Mouse (Mus musculus): ENCODE data around the gene Gfod1. TPM values are rescaled to one million over a fixed set of nuclear protein-coding genes. Genes with fewer than 3 reads are reported as not detected.

The Gfod1 gene
- 10 to 100 TPM; 35.3 to 36.0 TPM for total RNA-seq (2021)

DNA sequence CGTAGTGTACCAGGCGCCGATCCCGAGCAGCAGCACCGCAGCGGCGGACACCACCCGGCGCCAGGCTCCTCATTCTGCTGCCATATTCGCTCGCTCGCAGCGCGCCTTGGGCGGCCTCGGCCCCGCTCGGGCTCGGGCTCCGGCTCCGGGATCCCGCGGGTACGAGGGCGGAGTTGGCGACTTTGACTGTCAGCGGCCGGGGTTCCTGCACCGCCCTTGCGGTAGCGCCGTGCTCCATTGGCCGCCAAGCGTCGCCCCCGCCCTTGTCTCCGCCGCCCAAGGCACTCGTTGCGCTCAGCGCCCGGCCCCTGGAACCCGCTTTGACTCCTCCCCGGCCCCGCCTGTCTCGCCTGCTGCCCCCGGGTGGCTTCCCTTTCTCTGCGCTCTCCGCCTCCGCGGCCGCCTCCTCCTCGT lies at the start of gene Gfod1:
Gene Gfod1 (minus strand): TSS at position 155 of the 414 bp plus-strand sequence.
- peak; percentile 97 for DNase-seq (ENCODE audit: low spot score)
- intact Hi-C loops (cut with DNase I), result loop anchor here (5.0 kb wide), 2 partner anchors 42 to 93 kb away; partner anchors contain the start of gene Nol7

DNA sequence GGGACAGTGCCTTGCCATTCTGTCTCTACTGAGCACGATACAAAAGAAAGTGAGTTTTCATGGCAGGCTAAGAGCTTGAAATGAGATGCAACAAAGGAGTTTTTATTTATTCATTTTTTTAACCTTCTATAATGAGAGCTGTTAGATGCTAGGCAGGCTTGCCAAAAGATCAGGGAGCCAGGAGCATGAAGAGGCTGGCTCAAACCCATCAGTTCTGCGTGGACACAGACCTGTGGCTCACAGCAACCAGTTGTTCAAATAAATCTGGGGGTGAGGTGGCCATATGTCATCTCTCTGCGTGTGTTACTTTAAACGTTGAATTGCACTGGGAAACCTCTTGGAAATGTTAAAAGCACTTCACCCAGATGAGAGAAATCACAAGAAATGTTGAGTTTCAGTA lies 49.4 kb upstream of the Gfod1 start:
- intact Hi-C loops (cut with DNase I), result no loop called here
- no peak for DNase-seq (ENCODE audit: low spot score)

DNA sequence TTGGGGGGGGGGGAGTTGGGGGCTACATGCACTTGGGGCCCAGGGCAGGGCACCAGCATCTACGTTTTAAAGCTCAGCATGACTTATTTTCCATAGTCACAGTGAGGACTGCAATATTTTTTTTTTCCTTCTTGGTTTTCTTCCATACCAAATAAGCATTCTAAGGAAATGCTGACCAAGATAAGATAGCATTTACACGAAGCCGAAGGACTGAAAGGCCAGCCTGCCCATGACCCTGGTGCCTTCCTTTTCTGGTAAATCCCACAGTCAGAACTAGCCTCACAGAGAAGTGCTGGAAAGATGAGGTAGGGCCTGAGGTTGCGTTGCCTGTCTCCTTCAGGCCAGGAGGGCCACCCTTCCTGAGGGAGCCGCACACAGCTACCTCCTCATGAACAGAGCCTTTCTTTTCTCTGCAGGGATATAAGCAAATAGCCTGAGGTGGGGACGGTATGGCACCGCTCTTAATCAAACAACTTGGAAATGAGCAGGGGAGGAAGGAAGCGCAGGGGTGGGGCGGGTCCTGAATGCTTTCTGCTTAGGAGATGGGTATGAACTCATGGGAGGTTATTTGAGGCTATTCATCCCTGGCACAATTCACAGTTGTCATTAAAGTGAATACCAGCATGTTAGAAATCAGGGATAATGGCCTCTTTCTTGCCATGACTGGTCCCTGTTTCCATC lies 46.7 kb upstream of the Gfod1 start:
- intact Hi-C loops (cut with DNase I), result no loop called here
- no peak for DNase-seq (ENCODE audit: low spot score)

DNA sequence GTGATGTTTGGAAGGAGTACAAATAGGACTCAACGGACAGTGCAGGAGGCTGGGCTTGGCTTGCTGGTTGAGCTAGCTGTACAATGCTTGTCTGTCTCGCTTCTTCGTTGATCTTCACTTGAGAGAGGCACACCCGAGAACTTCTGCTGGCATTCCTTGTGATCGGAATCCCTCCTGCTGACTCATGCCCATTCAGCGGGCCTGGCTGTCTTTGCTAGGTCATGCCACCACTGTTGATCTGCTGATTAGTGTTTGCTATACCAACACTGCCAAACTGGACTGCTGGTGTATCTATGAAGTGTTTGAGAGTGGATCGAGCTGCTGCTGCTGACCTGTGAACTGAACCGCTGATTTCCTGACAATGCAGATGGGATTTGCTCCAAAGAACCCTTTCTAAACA lies 45.4 kb upstream of the Gfod1 start:
- intact Hi-C loops (cut with DNase I), result no loop called here
- DNase-seq (ENCODE audit: low spot score), result no peak

DNA sequence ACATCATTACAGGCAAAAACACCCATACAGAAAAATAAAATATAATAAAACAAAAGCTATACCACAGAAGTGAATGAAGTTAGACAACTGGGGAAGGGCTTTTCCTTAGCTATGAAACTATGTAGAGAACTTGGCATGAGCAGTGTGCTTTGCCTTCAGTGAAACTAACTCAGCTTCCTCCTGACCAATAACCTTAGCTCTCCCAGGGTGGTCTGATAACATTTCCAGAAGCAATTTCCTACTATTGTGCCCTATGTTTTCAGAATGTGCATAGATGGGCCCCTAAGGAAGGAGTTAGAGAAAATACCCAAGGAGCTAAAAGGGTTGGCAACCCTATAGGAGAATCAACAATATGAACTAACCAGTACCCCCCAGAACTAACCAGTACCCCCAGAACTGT lies 42.9 kb upstream of the Gfod1 start:
- DNase-seq (ENCODE audit: low spot score), result no peak
- intact Hi-C loops (cut with DNase I), result no loop called here

DNA sequence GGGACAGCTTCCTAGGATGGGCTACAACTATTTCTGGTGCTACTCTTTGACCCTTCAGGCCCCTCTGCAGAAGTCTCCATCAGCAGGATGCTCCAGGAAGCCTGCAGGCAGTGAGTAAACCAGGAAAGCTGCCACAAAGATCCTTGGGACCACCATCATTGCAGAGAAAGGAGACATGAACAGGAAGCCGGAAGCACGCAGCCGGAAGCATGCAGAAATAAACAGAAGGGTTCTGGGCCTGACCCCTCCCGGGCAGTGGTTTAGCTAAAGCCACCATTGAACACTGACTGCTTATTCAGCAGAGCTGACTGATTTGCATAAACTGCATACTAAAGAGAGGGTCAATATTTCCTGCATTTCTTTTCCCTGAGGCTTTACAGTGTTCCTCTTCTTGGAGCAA lies 34.7 kb upstream of the Gfod1 start:
- no peak for DNase-seq (ENCODE audit: low spot score)

DNA sequence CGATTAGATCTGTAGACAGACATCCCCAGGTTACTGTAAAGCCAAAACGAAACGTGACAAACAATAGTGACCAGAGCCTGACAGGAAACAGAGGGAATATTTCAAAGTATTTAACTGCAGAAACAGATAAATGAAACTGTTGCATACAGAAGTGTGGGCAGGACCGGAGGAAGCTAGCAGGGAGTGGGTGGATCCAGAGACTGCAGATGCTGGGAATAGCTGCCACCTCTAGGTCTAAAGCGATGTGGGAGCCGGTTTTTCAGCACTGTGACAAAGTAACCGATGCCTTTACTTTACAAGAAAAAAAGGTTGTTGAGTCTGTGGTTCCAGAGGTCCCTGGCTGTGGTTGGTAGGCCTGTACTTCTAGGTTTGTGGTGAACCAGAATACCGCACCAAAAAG lies 34.0 kb upstream of the Gfod1 start:
- intact Hi-C loops (cut with DNase I), result no loop called here
- DNase-seq (ENCODE audit: low spot score), result no peak

More for the DNA sequence above, 34.7 kb upstream of the Gfod1 start:
- intact Hi-C loops (cut with DNase I), result no loop called here

DNA sequence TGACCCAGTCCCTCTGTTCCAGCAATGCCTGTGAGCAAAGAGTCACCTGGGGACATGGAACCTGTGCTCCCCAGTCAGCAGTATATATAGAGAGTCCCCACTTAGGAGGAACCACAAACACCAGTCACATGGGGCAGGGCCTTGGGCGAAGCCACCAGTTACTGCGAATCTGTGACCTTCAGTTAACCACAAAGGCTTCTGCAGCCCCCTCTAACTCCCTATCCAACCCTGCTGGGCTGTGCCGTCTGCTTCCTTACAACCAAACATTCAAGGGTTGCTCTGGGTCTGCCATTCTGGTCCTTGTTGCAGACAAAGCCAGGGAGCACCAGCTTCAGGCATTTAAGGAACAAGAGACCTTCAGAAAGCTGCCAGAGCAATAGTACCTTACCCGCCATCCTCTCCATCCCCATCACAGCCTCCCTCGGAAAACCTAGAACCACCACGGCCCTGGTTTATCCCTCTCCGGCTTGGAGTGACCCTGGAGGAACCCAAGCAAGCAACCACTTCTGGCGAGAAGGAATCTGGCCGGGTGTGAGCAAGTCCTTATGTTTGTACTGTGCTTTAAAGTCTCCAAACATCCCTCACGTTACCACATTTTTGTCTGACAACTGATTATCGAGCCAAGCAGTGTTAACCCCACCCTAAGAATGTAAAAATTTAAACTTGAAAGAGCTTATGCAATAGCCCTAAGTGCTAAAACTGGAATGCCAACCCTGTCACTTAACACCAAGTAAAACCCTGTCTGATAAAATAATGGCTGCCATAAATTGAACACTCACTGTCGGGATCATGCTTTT lies 32.7 kb upstream of the Gfod1 start:
- intact Hi-C loops (cut with DNase I), result no loop called here

DNA sequence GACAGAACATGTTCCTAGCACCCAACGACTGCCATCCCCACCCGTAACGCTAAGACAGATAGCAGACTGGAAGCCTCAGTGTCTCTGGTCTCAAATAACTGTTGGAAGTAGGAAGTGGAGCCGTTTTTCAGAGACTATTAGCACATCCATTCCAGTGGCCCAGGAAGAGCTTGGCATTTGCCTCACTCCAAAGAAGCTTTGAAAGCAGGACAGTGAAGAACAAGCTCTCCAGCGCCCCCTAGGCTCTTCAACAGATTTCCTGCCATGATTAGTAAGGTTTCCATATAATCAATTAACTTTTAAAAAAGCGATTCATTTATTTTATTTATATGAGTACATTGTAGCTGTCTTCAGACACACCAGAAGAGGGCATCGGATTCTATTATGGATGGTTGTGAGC lies 28.6 kb upstream of the Gfod1 start:
- intact Hi-C loops (cut with DNase I), result no loop called here
- DNase-seq (ENCODE audit: low spot score), result no peak

More for the DNA sequence above, 32.7 kb upstream of the Gfod1 start:
- DNase-seq (ENCODE audit: low spot score), result no peak

DNA sequence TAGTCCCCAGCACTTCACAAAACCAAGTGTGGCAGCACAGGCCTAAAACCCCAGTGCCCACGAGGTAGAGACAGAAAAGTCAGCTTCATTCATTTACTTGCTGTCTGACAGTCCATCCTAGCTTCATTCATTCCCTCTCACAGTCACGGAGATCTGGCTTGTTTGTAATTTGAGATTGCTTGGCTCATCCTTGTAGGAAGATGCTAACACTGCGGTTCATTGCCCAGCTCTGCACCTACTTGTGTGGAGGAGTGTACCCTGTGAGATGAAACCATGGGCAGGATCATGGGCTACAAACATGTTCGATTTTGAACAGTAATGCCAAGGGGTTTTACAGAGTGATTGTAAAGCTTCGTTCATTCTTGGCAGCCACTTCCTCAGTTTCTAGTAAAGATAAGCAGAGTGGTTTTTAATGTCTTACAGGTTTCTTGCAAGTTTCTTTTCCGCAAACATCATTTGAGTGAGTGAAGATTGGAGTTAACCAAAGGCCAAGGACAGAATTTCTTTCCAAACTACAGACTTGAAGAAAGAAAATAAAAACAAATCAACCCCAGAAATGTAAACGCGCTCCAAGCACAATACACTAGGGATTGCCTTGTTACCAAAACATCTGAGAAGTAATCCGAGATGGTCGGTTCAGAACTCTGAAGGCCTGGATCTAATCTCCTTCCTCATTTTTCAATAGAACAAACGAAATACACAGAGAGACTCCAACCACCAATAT lies 27.9 kb upstream of the Gfod1 start:
- DNase-seq (ENCODE audit: low spot score), result no peak
- intact Hi-C loops (cut with DNase I), result no loop called here

DNA sequence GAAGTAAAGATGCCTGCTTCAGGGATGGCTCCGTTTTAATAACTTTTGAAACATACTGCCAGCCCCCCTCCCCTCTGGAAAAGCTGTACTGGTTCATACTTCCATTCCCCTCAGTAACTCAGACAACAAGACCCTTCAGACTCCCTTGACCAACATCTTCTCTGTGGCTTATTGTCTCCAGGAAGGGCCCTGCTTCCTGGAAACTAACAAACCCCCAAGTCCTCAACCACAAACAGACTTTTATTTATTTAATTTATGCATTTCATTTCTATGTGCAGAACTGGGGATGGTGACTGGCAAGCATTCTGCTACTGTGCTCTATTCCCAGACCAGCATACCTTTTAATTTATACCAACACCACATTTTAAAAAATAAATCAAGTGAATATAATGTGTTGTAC lies 21.5 kb upstream of the Gfod1 start:
- DNase-seq (ENCODE audit: low spot score), result no peak
- intact Hi-C loops (cut with DNase I), result no loop called here

DNA sequence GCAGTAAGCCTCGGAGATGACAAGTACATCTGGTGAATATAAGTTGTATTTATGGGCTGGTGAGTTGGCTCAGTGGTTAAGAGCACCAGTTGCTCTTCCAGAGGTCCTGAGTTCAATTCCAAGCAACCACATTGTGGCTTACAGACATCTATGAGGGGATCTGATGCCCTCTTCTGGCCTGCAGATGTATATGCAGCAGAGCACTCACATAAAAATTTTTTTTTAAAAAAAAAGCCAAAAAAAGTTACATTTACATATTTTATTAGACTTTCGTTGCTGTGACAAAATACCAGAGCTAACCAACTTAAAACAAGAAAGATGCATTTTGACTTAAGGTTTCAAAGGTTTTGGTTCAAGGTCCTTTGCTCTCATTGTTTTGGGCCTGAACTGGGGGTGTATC lies 17.5 kb upstream of the Gfod1 start:
- DNase-seq (ENCODE audit: low spot score), result no peak
- intact Hi-C loops (cut with DNase I), result loop anchor here (2.0 to 5.0 kb wide), 2 partner anchors 119 to 139 kb away; no protein-coding TSS in a partner anchor

DNA sequence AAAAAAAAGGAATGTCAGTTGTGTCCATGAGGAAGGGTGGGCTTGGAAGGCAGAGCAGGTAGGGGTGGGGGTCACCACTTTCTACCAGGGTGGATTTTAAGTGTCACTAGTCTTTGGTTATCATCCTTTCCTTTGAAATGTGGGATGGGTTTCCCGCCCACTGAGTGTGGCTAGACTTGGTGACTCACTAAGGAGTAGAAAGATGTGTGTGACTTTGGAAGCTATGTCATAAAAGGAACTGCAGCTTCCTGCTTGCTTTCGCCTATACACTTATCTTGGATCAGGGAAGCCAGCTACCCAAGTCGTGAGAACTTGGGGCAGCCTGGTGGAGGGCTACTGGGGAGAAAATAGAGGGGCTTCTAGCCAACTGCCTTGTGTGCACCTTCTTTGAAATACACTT lies 15.4 kb upstream of the Gfod1 start:
- no peak for DNase-seq (ENCODE audit: low spot score)
- intact Hi-C loops (cut with DNase I), result no loop called here

DNA sequence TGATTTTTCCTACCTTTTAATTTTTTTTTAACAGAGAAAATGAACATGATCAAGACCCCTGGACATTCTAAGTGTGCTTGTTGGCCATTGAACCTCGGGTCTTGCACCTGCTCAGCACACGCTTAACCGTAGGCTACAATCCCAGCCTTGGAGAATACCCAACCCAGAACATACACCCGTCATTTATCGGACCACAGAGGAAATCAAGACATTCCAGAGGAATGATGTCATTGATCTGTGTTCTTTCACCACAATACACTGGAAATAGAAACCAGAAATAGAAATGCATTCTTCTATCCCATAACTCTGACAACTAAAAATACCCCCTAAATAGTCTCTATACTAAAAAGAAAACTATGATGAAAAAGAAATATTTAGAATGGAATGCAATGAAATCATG lies 13.4 kb upstream of the Gfod1 start:
- no peak for DNase-seq (ENCODE audit: low spot score)

DNA sequence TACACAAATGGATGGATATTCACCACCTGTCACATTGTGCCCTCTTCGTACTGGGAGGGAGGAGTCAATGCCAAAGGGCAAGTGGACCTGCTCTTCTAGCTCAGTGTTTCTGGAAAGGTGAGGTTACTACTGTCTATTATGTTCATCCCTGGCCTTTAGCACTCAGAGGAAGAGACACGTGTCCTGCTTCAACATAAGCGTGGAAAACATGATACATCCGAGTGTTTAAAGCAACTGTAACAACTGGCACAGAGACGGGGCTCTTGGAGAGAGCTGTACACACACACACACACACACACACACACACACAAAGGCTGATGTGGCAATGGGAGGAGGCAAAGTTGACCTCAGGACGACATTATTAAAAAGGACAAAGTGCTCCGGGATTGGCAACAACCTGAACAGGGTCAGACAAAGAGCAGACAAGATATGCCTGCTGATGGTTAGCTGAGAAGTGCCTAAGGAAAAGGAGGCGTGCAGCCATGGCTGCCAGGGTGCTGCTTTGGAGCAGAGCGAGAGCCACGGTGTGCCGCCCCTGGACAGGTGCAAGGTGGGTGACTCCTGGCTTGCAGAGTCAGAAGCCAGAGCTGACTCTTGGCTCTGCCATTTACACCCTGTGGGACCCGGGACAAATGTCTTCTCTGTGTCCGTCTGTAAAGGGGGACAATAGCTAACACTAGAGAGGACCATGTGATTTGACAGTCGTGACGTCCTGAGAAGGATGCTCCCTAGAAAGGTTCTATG lies 1.4 kb upstream of the Gfod1 start:
- DNase-seq (ENCODE audit: low spot score), result no peak
- intact Hi-C loops (cut with DNase I), result loop anchor here (5.0 kb wide), 1 partner anchor 57 kb away; no protein-coding TSS in a partner anchor

More for the DNA sequence above, 13.4 kb upstream of the Gfod1 start:
- intact Hi-C loops (cut with DNase I), result no loop called here

DNA sequence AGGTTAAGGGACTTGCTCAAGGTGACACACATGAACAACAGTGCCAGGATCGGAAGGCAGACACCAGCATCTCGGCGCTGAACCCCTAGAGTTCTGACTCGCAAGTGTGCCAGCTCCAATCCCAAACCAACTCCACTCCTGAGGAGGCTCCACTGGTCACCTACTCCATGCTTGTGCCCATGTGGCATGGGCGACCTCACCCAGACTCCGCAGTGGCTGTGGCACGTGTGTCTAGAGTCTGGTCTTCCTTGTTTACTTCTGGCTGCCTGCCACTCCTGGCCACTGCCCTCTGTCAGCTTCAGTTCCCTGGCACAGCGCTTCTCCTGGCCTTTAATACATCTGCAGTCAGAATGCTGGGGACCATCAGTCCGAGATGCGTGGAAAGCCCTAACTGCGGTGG lies 728 bp upstream of the Gfod1 start:
- DNase-seq (ENCODE audit: low spot score), result no peak
- intact Hi-C loops (cut with DNase I), result loop anchor here (5.0 kb wide), 3 partner anchors 42 to 93 kb away; partner anchors contain the start of gene Nol7

DNA sequence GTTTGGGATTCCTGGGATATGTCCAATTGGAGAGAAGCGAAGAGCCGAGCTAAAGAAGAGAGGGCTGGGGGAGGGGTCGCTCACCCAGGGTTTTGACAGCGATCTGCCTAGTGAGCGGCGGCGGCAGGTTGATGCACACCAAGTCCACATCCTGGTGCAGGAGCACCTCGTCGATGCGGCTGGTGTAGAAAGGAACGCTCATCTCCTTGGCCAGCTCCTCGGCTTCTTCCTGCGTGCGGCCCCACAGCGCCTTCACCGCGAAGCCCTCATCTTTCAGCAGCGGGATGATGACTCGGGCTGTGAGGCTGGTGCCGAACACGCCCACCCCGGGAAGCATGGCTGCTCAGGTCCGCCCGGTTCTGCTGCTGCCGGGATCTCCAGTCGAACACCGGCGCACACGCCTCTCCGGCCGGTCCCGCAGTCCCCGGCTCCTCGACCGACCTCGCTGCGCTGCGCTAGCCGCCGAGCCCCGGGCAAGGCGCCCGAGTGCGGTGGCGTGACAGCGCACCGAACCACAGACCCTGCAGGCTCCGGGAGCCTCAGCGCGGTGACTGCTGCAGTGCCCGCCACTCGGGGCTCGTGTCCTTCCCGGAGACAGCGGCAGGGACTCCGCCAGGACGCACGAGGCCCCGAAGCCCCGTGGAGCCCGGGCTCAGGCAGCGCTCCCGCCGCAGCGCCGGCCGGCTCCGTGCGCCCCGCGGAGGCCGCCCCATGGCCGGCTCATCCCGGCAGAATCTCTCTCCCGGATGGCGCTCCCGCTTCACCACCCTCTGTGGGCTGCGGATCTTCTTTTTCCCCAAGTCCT lies 609 bp downstream of the Gfod1 start:
- DNase-seq (ENCODE audit: low spot score), result no peak
- intact Hi-C loops (cut with DNase I), result loop anchor here (5.0 kb wide), 2 partner anchors 41 to 94 kb away; partner anchors contain the start of gene Nol7

DNA sequence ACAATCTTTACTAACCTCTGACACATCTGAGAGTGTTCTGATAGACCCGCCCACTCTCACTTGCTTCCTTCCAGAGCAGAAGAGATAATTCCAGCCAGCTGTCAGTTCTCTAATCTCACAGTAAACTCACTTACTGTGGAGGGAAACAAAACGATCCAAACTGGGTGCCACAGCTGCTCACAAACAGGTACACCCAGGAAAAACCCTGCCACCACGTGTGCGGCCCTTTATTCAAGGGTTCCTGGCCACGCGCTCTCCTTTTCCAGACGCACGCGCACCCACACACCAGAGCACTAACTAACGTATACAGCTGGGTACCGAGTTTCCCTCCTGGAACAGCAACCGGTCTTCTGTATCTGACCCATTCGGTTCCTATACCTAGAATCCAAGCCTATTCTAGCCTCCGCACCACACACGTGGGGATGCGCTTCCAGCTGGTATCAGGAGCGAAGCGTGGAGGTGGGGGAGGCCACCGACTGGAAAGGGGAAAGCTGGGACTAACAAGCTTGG lies 1.3 kb downstream of the Gfod1 start:
- no peak for DNase-seq (ENCODE audit: low spot score)
- intact Hi-C loops (cut with DNase I), result loop anchor here (5.0 kb wide), 2 partner anchors 40 to 95 kb away; partner anchors contain the start of gene Nol7

DNA sequence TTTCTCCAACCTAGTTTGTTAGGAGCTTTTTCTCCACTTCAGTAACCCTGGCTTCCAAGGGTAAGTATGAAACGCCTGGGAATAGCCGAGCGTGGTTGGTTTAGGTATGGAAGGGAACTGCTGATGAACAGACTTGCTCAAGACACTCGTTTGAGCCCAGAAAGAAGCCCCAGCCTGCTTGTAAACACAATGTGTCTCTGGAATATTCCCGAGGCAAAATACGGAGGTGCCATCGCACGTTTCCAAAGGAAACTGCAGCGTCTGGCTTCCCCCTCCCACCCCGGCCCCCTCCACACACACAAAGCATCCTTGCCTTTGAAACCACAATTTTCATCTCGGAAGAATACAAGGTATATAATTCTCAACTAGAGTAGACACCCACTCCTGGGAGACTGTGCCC lies 1.7 kb downstream of the Gfod1 start:
- no peak for DNase-seq (ENCODE audit: low spot score)
- intact Hi-C loops (cut with DNase I), result loop anchor here (5.0 kb wide), 2 partner anchors 40 to 95 kb away; partner anchors contain the start of gene Nol7
